Comparison of ENCODE assay signal across 13 mouse cellular contexts in the genomic region with DNA sequence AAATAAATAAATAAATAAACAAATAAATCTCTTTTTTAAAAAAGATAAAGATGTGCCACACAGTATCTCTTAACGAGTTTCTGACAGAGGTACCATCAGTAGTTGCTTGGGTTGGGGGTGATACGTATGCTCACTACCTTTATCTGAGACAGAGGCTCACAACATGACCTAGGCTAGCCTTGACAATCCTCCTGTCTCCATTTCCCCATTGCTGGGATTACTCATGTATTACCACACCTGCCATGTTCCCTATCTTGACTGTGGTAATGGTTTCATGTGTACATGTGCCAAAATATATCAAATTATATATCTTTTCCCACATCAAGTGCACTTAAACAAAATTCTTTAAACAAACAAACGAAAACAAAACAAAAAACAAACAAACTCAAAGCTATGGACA.
"Had no signal": no experiment of that assay in that cellular context is flagged by ENCODE, and none has a peak within 500 bp of the region (broad histone marks: within the 10 kb centered on the region; RNA-seq: fewer than 3 reads in every experiment).

No protein-coding gene starts in this region.

- H3K27me3 ChIP-seq: intestine, embryonic 15.5 days; limb, embryonic 15.5 days; liver, embryonic 12.5 days; midbrain, embryonic 12.5 days; neural tube, embryonic 13.5 days had no signal

- H3K9me3 ChIP-seq: intestine, embryonic 15.5 days; limb, embryonic 15.5 days; liver, embryonic 12.5 days; midbrain, embryonic 12.5 days; neural tube, embryonic 13.5 days had no signal

- H3K4me3 ChIP-seq: intestine, embryonic 15.5 days; liver, embryonic 12.5 days; midbrain, embryonic 12.5 days; neural tube, embryonic 13.5 days had no signal

- H3K36me3 ChIP-seq: intestine, embryonic 15.5 days; limb, embryonic 15.5 days; liver, embryonic 12.5 days; midbrain, embryonic 12.5 days; neural tube, embryonic 13.5 days had no signal

- ATAC-seq: intestine, embryonic 15.5 days; liver, embryonic 12.5 days; midbrain, embryonic 16.5 days had no signal

- H3K9ac ChIP-seq: intestine, embryonic 15.5 days; limb, embryonic 15.5 days; liver, embryonic 12.5 days; midbrain, embryonic 12.5 days; neural tube, embryonic 13.5 days had no signal

- H3K27ac ChIP-seq: intestine, embryonic 15.5 days; liver, embryonic 12.5 days; macrophage; midbrain, embryonic 12.5 days; neural tube, embryonic 13.5 days had no signal

- DNase-seq: kidney, adult 18-20 months; kidney, postnatal 10 days; layer of hippocampus, postnatal 36 days; lung, postnatal 10 days; retina, postnatal 1 day; thymus, postnatal 4 days had no signal

- H3K4me1 ChIP-seq: midbrain, embryonic 12.5 days had no signal

- H3K4me2 ChIP-seq: liver, embryonic 12.5 days; midbrain, embryonic 12.5 days had no signal
